Mouse (Mus musculus): ENCODE measurements around the gene Ncdn. TPM values are rescaled to one million over a fixed set of nuclear protein-coding genes. Genes with fewer than 3 reads are reported as not detected.

Gene Ncdn
- polyA plus RNA-seq, 1 experiment from 2014 or later: 30.7 TPM

- Histone ChIP-seq H3K9ac (no peak overlapping the region), H3K36me3 (peaks cover 12% of the 10 kb centered on the region; the same call in 1 of the 2 replicates), H3K27me3 (no peaks in the 10 kb centered on the region), H3K4me2 (no peak overlapping the region), H3K27ac (no peak overlapping the region), H3K4me1 (no peaks in the 10 kb centered on the region), H3K9me3 (no peaks in the 10 kb centered on the region), H3K4me3 (no peak overlapping the region)
- 71% methylated on average over 4 of the region's 4 CpGs for WGBS
- no peak for ATAC-seq (ENCODE audit: insufficient number of reproducible peaks, insufficient read depth, low FRiP score, low TSS enrichment, low read depth)
These were observed 17.6 kb upstream of the Ncdn start for GRCm38 (mm10) chr4:126770831-126771230.

- Histone ChIP-seq H3K9ac (no peak overlapping the region), H3K4me2 (no peak overlapping the region), H3K4me3 (no peak overlapping the region), H3K4me1 (no peaks in the 10 kb centered on the region), H3K27ac (no peak overlapping the region), H3K36me3 (peaks cover 12% of the 10 kb centered on the region; the same call in 1 of the 2 replicates), H3K9me3 (no peaks in the 10 kb centered on the region), H3K27me3 (no peaks in the 10 kb centered on the region)
- ATAC-seq (ENCODE audit: insufficient number of reproducible peaks, insufficient read depth, low FRiP score, low TSS enrichment, low read depth): no peak
- WGBS: 90% methylated on average over 9 of the region's 9 CpGs
These were observed 16.7 kb upstream of the Ncdn start for GRCm38 (mm10) chr4:126769800-126770563.

GRCm38 (mm10) chr4:126763483-126763882 lies 10.2 kb upstream of the Ncdn start:
- peaks cover 29% of the 10 kb centered on the region for H3K36me3 ChIP-seq
- H3K4me2 ChIP-seq: no peak overlapping the region
- 86% methylated on average over 2 of the region's 2 CpGs for WGBS

GRCm38 (mm10) chr4:126762586-126763359 lies 9.5 kb upstream of the Ncdn start:
- Histone ChIP-seq H3K4me2 (no peak overlapping the region), H3K9ac (no peak overlapping the region), H3K4me3 (no peak overlapping the region), H3K27ac (no peak overlapping the region), H3K4me1 (no peaks in the 10 kb centered on the region), H3K27me3 (no peaks in the 10 kb centered on the region), H3K36me3 (peaks cover 32% of the 10 kb centered on the region), H3K9me3 (no peaks in the 10 kb centered on the region)
- ATAC-seq (ENCODE audit: insufficient number of reproducible peaks, insufficient read depth, low FRiP score, low TSS enrichment, low read depth): no peak
- 79% methylated on average over 11 of the region's 11 CpGs for WGBS

More at GRCm38 (mm10) chr4:126763483-126763882, 10.2 kb upstream of the Ncdn start:
- no peak for ATAC-seq (ENCODE audit: insufficient number of reproducible peaks, insufficient read depth, low FRiP score, low TSS enrichment, low read depth)
- Histone ChIP-seq H3K4me3 (no peak overlapping the region), H3K9ac (no peak overlapping the region), H3K27ac (no peak overlapping the region), H3K27me3 (no peaks in the 10 kb centered on the region), H3K9me3 (no peaks in the 10 kb centered on the region), H3K4me1 (no peaks in the 10 kb centered on the region)

- WGBS: 83% methylated on average over 2 of the region's 2 CpGs
- no peak for ATAC-seq (ENCODE audit: insufficient number of reproducible peaks, insufficient read depth, low FRiP score, low TSS enrichment, low read depth)
- Histone ChIP-seq H3K4me2 (no peak overlapping the region), H3K9ac (no peak overlapping the region), H3K27me3 (no peaks in the 10 kb centered on the region), H3K27ac (no peak overlapping the region), H3K9me3 (no peaks in the 10 kb centered on the region), H3K36me3 (peaks cover 34% of the 10 kb centered on the region), H3K4me1 (peaks cover 7% of the 10 kb centered on the region), H3K4me3 (no peak overlapping the region)
These were observed 6.2 kb upstream of the Ncdn start for GRCm38 (mm10) chr4:126759435-126759834.

GRCm38 (mm10) chr4:126758299-126758698 lies 5.1 kb upstream of the Ncdn start:
- ATAC-seq (ENCODE audit: insufficient number of reproducible peaks, insufficient read depth, low FRiP score, low TSS enrichment, low read depth): no peak
- no peak overlapping the region for H3K9ac ChIP-seq
- no peak overlapping the region for H3K27ac ChIP-seq
- WGBS: 83% methylated on average over 5 of the region's 5 CpGs
- no peaks in the 10 kb centered on the region for H3K27me3 ChIP-seq
- no peaks in the 10 kb centered on the region for H3K9me3 ChIP-seq
- peaks cover 10% of the 10 kb centered on the region for H3K4me1 ChIP-seq
- no peak overlapping the region for H3K4me2 ChIP-seq
- peaks cover 31% of the 10 kb centered on the region for H3K36me3 ChIP-seq
- no peak overlapping the region for H3K4me3 ChIP-seq

- H3K27me3 ChIP-seq: no peaks in the 10 kb centered on the region
- no peak overlapping the region for H3K4me3 ChIP-seq
- no peaks in the 10 kb centered on the region for H3K9me3 ChIP-seq
- H3K27ac ChIP-seq: no peak overlapping the region
- H3K9ac ChIP-seq: no peak overlapping the region
- no peak for ATAC-seq (ENCODE audit: insufficient number of reproducible peaks, insufficient read depth, low FRiP score, low TSS enrichment, low read depth)
- WGBS: 84% methylated on average over 4 of the region's 4 CpGs
- H3K4me2 ChIP-seq: no peak overlapping the region
- H3K36me3 ChIP-seq: peaks cover 27% of the 10 kb centered on the region
- H3K4me1 ChIP-seq: peaks cover 20% of the 10 kb centered on the region
These were observed 3.5 kb upstream of the Ncdn start for GRCm38 (mm10) chr4:126756766-126757165.

- H3K27me3 ChIP-seq: no peaks in the 10 kb centered on the region
- no peak overlapping the region for H3K27ac ChIP-seq
- 52% methylated on average over 12 of the region's 12 CpGs for WGBS
- peak overlapping the region; percentile 100 for H3K4me2 ChIP-seq
- no peak for ATAC-seq (ENCODE audit: insufficient number of reproducible peaks, insufficient read depth, low FRiP score, low TSS enrichment, low read depth)
- H3K4me1 ChIP-seq: peaks cover 37% of the 10 kb centered on the region
- H3K4me3 ChIP-seq: peak overlapping the region; percentile 93
- no peaks in the 10 kb centered on the region for H3K9me3 ChIP-seq
- H3K9ac ChIP-seq: peak overlapping the region; percentile 40; the same call in 1 of the 2 replicates
- H3K36me3 ChIP-seq: peaks cover 23% of the 10 kb centered on the region
These were observed 1.6 kb upstream of the Ncdn start for GRCm38 (mm10) chr4:126754736-126755374.

GRCm38 (mm10) chr4:126754231-126754611 lies 983 bp upstream of the Ncdn start:
- Histone ChIP-seq H3K4me2 (peak overlapping the region; percentile 100), H3K9me3 (no peaks in the 10 kb centered on the region), H3K36me3 (peaks cover 23% of the 10 kb centered on the region), H3K4me3 (peak overlapping the region; percentile 93), H3K9ac (peak overlapping the region; percentile 85), H3K27ac (peak overlapping the region; percentile 95; the same call in 1 of the 2 replicates), H3K4me1 (peaks cover 42% of the 10 kb centered on the region), H3K27me3 (no peaks in the 10 kb centered on the region)
- no peak for ATAC-seq (ENCODE audit: insufficient number of reproducible peaks, insufficient read depth, low FRiP score, low TSS enrichment, low read depth)
- WGBS: under 1% methylated on average over 12 of the region's 12 CpGs

- Histone ChIP-seq H3K27ac (peak overlapping the region; percentile 95), H3K9me3 (no peaks in the 10 kb centered on the region), H3K9ac (peak overlapping the region; percentile 85), H3K4me1 (peaks cover 52% of the 10 kb centered on the region), H3K27me3 (no peaks in the 10 kb centered on the region), H3K4me3 (peak overlapping the region; percentile 93), H3K4me2 (peak overlapping the region; percentile 100), H3K36me3 (peaks cover 30% of the 10 kb centered on the region)
- ATAC-seq (ENCODE audit: insufficient number of reproducible peaks, insufficient read depth, low FRiP score, low TSS enrichment, low read depth): no peak
- under 1% methylated on average over 23 of the region's 23 CpGs for WGBS
These were observed 563 bp downstream of the Ncdn start for GRCm38 (mm10) chr4:126752608-126753141.

GRCm38 (mm10) chr4:126752024-126752607 lies 1.1 kb downstream of the Ncdn start:
- Histone ChIP-seq H3K4me2 (peak overlapping the region; percentile 100), H3K9me3 (no peaks in the 10 kb centered on the region), H3K27ac (peak overlapping the region; percentile 55; the same call in 1 of the 2 replicates), H3K4me3 (peak overlapping the region; percentile 93), H3K4me1 (peaks cover 52% of the 10 kb centered on the region), H3K36me3 (peaks cover 33% of the 10 kb centered on the region), H3K27me3 (no peaks in the 10 kb centered on the region), H3K9ac (peak overlapping the region; percentile 85)
- ATAC-seq (ENCODE audit: insufficient number of reproducible peaks, insufficient read depth, low FRiP score, low TSS enrichment, low read depth): no peak
- 3% methylated on average over 13 of the region's 13 CpGs for WGBS
